Mouse (Mus musculus): ENCODE measurements at regions not wholly inside any gene's neighbourhood (a gene's known extent, or its start where the extent isn't known, plus 50 kb on each side); places are given as distances from the start of the nearest gene placed in this dataset.

DNA sequence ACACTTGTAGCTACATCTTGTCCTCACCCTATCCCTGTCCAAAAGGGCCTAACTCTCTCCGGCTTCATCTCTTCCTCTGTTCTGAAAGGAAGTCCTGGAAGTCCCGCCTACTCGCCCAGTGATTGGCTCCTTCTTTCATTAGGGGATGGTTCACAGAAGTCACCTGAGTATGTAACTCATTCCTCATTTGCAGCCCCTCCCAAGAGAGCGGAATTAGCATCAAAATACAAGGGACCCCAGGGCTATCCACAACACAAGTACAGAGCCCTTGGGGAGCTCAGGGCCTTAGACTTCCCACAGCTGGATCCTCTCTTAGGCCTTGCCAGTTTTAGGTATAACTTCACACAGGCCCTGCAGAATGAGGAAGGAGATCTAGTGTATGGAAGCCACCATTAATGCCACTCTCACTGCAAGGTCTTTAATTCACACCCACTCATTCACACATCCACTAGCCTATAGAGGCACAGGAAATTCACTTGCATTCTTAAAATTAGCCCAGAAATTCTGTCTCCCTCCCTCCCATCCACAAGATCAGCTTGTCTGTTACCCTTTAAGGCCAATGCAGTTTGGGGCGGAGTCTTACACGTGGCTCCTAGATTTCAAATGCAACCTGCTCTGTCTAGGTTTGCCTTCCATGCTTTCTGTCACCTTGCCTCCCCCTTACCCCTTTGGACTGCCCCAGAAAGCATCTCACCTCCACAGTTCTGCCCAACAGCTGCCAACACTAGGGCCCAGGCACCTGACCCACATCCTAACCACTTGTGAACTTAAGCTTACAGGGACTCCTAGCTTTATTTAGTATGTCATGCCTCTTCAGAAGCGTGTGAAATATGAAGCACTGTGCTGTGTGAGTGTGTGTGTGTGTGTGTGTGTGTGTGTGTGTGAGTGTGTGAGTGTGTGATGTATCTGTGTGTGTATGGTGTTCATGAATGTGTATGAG is 98.7 kb upstream of the Rab3gap2 start:
- TF ChIP-seq CTCF (IDR thresholded peaks at IDR 0.05; ENCODE audit: control insufficient read depth, insufficient read depth, insufficient replicate concordance, low read depth, low read length) (no peak), POLR2A (IDR thresholded peaks at IDR 0.05; ENCODE audit: control insufficient read depth, low read depth, low read length) (no peak)

Data from testis, adult 2 months (tissue).